Mouse (Mus musculus): ENCODE results near the gene Arnt2. TPM values are rescaled to one million over a fixed set of nuclear protein-coding genes. Genes with fewer than 3 reads are reported as not detected.

The Arnt2 gene
- total and polyA plus RNA-seq, 2 experiments from 2014 or later, result 44.6 to 126 TPM

DNA sequence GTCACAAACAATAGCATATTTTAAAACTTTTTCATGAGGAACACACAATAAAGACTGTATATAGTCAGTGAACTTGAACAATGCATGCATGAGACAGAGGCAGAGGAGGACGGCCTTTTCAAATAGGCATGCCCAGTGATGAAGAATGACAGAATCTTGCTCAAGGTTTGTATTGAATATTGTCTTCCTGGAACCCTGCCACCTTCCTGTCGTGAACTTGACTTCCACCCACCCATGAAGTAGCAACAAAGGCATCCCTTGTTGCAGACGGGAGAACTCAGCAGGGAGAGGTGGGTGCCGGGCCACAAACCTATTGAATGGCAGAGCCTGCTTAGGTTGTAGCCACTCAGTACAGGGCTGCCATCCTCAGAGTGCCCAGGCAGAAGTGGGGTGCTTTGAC is 43.7 kb downstream of the Arnt2 start:
- Histone ChIP-seq H3K4me2 (ENCODE audit: low read depth, low read length) (no peak overlapping the region), H3K4me3 (ENCODE audit: low read length) (no peak overlapping the region), H3K9me3 (ENCODE audit: low read length) (no peaks in the 10 kb centered on the region), H3K9ac (replicated peaks; ENCODE audit: low read length) (no peak overlapping the region), H3K27me3 (ENCODE audit: insufficient read depth, low read length) (no peaks in the 10 kb centered on the region), H3K27ac (no peak overlapping the region), H3K4me1 (ENCODE audit: insufficient read depth, low read length) (peaks cover 6% of the 10 kb centered on the region; the same call in 1 of the 2 replicates), H3K36me3 (ENCODE audit: insufficient read depth, low read length) (no peaks in the 10 kb centered on the region)
- TF ChIP-seq CTCF (IDR thresholded peaks at IDR 0.05; ENCODE audit: low read depth), result no peak
- DNase-seq (ENCODE audit: low spot score), result no peak
- WGBS, result 21% methylated on average over 4 of the region's 4 CpGs
- peak; percentile 30; the same call in 1 of the 2 replicates for ATAC-seq

DNA sequence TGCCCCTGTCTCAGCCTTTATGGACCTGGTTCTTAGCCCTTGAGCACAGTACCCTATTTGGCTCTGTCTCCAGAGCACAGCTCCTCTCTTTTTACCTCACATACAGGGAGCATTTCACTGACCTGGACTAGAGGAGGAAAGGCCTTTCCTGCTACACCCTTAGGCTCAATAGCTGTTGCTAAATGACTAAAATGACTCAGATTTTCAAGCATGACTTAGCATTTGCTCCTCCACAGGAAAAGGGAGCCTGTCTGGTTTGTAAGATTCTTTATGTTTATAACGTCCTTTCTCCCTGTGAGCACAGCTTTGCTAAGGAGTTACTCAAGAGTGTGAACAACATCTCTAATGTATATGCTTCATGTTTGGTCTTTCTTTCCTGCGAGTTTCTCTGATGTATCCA is 47.3 kb downstream of the Arnt2 start:
- no peak overlapping the region for H3K27ac ChIP-seq
- H3K27me3 ChIP-seq (ENCODE audit: insufficient read depth, low read length), result no peaks in the 10 kb centered on the region
- no peak overlapping the region for H3K4me3 ChIP-seq (ENCODE audit: low read length)
- whole genome bisulfite sequencing, result 50% methylated on average over 2 of the region's 2 CpGs
- 0 out of 2 replicates have a peak, but pooled peaks cover 4% of the 10 kb centered on the region for H3K36me3 ChIP-seq (ENCODE audit: insufficient read depth, low read length)
- peaks cover 4% of the 10 kb centered on the region; the same call in 1 of the 2 replicates for H3K4me1 ChIP-seq (ENCODE audit: insufficient read depth, low read length)
- H3K9me3 ChIP-seq (ENCODE audit: low read length), result no peaks in the 10 kb centered on the region
- no peak for ATAC-seq
- TF ChIP-seq CTCF (IDR thresholded peaks at IDR 0.05; ENCODE audit: low read depth), result no peak
- no peak overlapping the region for H3K4me2 ChIP-seq (ENCODE audit: low read depth, low read length)
- DNase-seq (ENCODE audit: low spot score), result no peak
- H3K9ac ChIP-seq (replicated peaks; ENCODE audit: low read length), result no peak overlapping the region

DNA sequence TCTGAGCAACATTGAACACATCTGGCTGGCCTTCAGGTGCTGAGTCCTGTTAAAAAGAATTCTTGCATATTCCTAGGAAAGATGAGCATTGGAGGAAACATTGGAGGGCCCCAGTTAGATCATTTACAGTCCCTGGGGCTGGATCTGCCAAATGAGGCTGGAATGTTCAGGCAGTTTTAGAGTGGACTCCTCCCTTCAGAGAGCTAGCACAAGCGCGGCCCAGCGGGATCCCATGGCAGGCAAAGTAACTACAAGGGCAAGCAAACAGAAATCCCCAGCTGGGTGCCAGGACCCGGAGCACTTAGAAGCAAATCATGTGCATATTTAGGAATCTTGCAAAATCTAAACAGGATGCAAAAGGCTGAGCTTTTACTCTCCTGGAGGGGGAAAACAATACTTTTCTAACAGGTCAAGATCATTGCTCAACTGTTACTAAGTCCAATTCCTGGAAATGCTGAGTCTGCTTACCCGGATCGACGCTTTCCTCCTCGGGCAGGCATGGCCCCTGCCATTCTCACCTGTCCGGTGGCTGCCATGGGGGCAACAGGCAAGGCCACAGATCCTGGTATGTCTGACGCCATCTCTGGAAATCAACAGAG is 48.8 kb downstream of the Arnt2 start:
- DNase-seq (ENCODE audit: low spot score) (peak; percentile 39), ATAC-seq (no peak)

DNA sequence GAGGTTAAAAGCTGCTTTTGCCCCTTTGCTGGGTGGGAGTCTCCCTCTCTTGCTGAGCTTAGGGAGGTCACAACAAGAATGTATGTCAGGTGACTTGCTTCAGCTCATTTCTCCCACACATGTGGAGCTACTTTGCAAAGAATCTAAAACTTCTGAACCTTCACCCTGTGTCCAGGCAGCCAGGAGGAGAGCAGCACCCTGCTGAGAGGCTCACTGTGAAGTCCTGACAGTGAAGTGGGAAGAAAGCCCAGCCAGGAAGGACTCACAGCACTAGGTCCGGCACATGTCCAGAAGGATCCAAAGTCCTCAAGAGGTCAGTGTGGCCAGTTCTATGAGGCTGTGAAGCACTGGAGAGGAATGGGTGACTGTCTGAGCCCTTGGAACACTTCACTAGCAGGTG is 51.5 kb downstream of the Arnt2 start:
- Histone ChIP-seq H3K36me3 (ENCODE audit: insufficient read depth, low read length) (peaks cover 10% of the 10 kb centered on the region; the same call in 1 of the 2 replicates), H3K27ac (no peak overlapping the region), H3K9me3 (ENCODE audit: low read length) (no peaks in the 10 kb centered on the region), H3K4me3 (ENCODE audit: low read length) (no peak overlapping the region), H3K4me2 (ENCODE audit: low read depth, low read length) (no peak overlapping the region), H3K27me3 (ENCODE audit: insufficient read depth, low read length) (no peaks in the 10 kb centered on the region), H3K4me1 (ENCODE audit: insufficient read depth, low read length) (no peaks in the 10 kb centered on the region), H3K9ac (replicated peaks; ENCODE audit: low read length) (no peak overlapping the region)
- TF ChIP-seq CTCF (IDR thresholded peaks at IDR 0.05; ENCODE audit: low read depth), result no peak
- 62% methylated on average over 1 of the region's 1 CpGs for WGBS
- DNase-seq (ENCODE audit: low spot score), result no peak
- no peak for ATAC-seq

More for the DNA sequence above, 48.8 kb downstream of the Arnt2 start:
- no peak overlapping the region for H3K4me3 ChIP-seq (ENCODE audit: low read length)
- no peak overlapping the region for H3K4me2 ChIP-seq (ENCODE audit: low read depth, low read length)
- no peaks in the 10 kb centered on the region for H3K9me3 ChIP-seq (ENCODE audit: low read length)
- no peak for TF ChIP-seq CTCF (IDR thresholded peaks at IDR 0.05; ENCODE audit: low read depth)
- H3K4me1 ChIP-seq (ENCODE audit: insufficient read depth, low read length), result peaks cover under 1% of the 10 kb centered on the region; the same call in 1 of the 2 replicates
- H3K27me3 ChIP-seq (ENCODE audit: insufficient read depth, low read length), result no peaks in the 10 kb centered on the region
- no peak overlapping the region; the same call in 1 of the 2 replicates for H3K27ac ChIP-seq
- 73% methylated on average over 10 of the region's 10 CpGs for WGBS
- 0 out of 2 replicates have a peak, but pooled peaks cover 4% of the 10 kb centered on the region for H3K36me3 ChIP-seq (ENCODE audit: insufficient read depth, low read length)
- H3K9ac ChIP-seq (replicated peaks; ENCODE audit: low read length), result no peak overlapping the region

DNA sequence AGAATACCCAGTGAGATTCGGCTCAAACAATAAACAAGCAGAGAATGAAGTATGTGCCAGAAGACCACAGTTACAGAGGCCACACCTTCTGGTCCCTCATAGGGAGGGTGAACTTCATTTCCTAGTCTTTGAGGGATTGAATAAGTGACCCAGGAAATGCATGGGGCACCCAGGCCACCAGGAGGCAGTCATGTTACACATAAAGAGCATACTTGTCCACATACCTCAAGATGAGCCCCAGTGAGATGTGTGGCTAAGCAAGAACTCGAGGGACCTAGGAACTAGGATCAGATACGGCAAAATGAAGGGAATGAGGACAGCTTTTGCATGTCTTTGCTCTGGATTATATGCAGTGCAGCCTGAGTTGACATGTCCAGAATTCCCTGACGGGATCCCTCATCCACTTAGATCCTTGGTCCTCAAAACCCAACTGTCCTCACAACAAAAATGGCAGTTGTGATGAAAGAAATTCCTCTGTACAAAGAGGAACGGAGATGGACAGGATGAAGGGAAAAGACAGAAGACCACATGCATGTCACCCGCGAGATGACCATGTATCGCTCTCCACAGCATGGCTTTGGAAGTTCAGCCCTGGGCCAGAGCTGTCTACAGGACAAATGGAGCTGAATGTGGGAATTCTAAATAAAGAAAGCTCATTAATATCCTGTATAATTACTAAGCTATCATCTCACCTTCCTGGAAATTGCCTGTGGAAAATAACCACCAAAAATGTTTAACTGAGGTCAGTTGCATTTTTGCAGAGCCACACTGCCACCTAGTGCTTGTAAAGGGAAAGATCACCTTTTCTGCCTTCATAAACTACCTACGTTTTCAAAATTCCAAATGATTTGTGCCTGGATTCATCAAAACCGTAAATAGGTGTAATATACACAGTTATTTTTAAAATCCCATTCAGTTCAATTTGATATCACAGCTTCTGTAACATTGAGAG is 54.1 kb downstream of the Arnt2 start:
- peaks cover 10% of the 10 kb centered on the region; the same call in 1 of the 2 replicates for H3K36me3 ChIP-seq (ENCODE audit: insufficient read depth, low read length)
- 60% methylated on average over 10 of the region's 10 CpGs for WGBS
- peak; percentile 77 for TF ChIP-seq CTCF (IDR thresholded peaks at IDR 0.05; ENCODE audit: low read depth)
- DNase-seq (ENCODE audit: low spot score), result peak; percentile 82
- ATAC-seq, result peak; percentile 61
- no peaks in the 10 kb centered on the region for H3K9me3 ChIP-seq (ENCODE audit: low read length)
- no peak overlapping the region for H3K4me2 ChIP-seq (ENCODE audit: low read depth, low read length)
- no peak overlapping the region; the same call in 1 of the 2 replicates for H3K27ac ChIP-seq
- no peaks in the 10 kb centered on the region for H3K27me3 ChIP-seq (ENCODE audit: insufficient read depth, low read length)
- no peak overlapping the region for H3K4me3 ChIP-seq (ENCODE audit: low read length)
- no peak overlapping the region for H3K9ac ChIP-seq (replicated peaks; ENCODE audit: low read length)
- H3K4me1 ChIP-seq (ENCODE audit: insufficient read depth, low read length), result no peaks in the 10 kb centered on the region

DNA sequence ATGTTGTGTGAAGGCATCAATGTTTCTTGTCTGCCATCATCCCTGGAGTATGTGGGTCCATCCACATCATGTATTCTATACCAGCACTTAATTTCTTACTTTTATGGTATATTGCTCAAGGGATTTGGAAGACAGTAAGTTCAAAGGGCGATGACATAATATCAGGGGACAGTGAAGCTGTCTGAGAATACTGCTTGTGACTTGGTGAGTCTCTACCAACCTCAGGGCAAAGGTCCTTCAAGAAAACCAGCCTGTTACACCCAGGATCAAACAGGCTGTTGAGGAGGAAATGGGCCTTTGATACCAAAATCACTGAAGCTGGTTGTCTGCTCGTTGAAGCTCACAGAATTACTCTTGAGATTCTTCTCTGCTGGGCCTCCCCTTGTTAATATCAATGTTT is 55.1 kb downstream of the Arnt2 start:
- 92% methylated on average over 2 of the region's 2 CpGs for WGBS
- H3K9ac ChIP-seq (replicated peaks; ENCODE audit: low read length), result no peak overlapping the region

More for the DNA sequence above, 55.1 kb downstream of the Arnt2 start:
- ATAC-seq (no peak), DNase-seq (ENCODE audit: low spot score) (no peak)
- Histone ChIP-seq H3K36me3 (ENCODE audit: insufficient read depth, low read length) (peaks cover 10% of the 10 kb centered on the region; the same call in 1 of the 2 replicates), H3K27ac (no peak overlapping the region), H3K27me3 (ENCODE audit: insufficient read depth, low read length) (no peaks in the 10 kb centered on the region), H3K4me1 (ENCODE audit: insufficient read depth, low read length) (no peaks in the 10 kb centered on the region), H3K4me2 (ENCODE audit: low read depth, low read length) (no peak overlapping the region), H3K9me3 (ENCODE audit: low read length) (no peaks in the 10 kb centered on the region), H3K4me3 (ENCODE audit: low read length) (no peak overlapping the region)
- no peak for TF ChIP-seq CTCF (IDR thresholded peaks at IDR 0.05; ENCODE audit: low read depth)

Data from hindbrain, postnatal 0 days (tissue).